In the genomic region with DNA sequence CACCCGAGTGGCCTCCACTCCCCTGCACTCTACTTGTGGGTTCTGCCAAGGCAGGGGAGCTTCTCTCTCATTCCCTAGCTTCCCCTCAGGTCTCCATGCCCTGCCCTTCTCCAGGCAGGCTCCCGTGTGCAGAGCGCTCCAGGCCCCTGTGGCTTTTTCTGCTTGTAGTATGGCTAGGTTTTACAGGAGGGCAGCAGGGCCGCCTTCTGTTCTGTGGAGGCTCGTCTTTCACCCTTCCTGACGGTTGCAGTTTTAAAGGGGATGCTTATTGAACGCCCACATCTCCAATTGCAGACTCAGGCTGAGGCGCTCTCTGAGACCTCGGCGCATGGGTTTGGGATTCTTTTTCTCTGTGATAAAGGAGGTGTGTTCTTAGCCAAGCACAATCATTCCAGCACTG, we compare ENCODE assay signal across 9 mouse cellular contexts. TPM values are rescaled to one million over a fixed set of nuclear protein-coding genes. Genes with fewer than 3 reads are reported as not detected.
DNase-seq lines count a peak whose midpoint lies in the region; ATAC-seq and TF ChIP-seq lines count a peak whose summit lies in the region.
"Had no signal": no experiment of that assay in that cellular context is flagged by ENCODE, and none has a peak within 500 bp of the region (broad histone marks: within the 10 kb centered on the region; RNA-seq: fewer than 3 reads in every experiment).

No protein-coding gene starts in this region.

- no peak for ATAC-seq in kidney, embryonic 16.5 days (ENCODE audit: low FRiP score, low TSS enrichment)
- ATAC-seq in forebrain, embryonic 12.5 days (ENCODE audit: low FRiP score) = no peak
- ATAC-seq in limb, embryonic 14.5 days (ENCODE audit: low FRiP score, low read depth) = no peak
- no peak for ATAC-seq in erythroid progenitor cell, adult 5-6 weeks (replicated peaks; ENCODE audit: low FRiP score, poor library complexity, severe bottlenecking)

- H3K4me1 ChIP-seq in kidney, embryonic 16.5 days (ENCODE audit: insufficient read depth, low read length) = peaks cover 33% of the 10 kb centered on the region
- H3K4me1 ChIP-seq in forebrain, embryonic 12.5 days = peaks cover 34% of the 10 kb centered on the region
- peaks cover 23% of the 10 kb centered on the region for H3K4me1 ChIP-seq in limb, embryonic 14.5 days (ENCODE audit: control insufficient read depth, insufficient read depth, low read length)
- peaks cover 20% of the 10 kb centered on the region for H3K4me1 ChIP-seq in olfactory bulb, adult 2 months (ENCODE audit: control insufficient read depth, insufficient read depth, low read length)

- peak overlapping the region; percentile 61 for H3K27ac ChIP-seq in kidney, embryonic 16.5 days (ENCODE audit: low read length)
- H3K27ac ChIP-seq in forebrain, embryonic 12.5 days = 0 out of 2 replicates have a peak overlapping the region, but pooled peaks have one; percentile 36
- H3K27ac ChIP-seq in limb, embryonic 14.5 days (replicated peaks; ENCODE audit: low read depth, low read length) = peak overlapping the region; percentile 75
- peak overlapping the region; percentile 52 for H3K27ac ChIP-seq in olfactory bulb, adult 2 months (ENCODE audit: insufficient read depth, low read depth, low read length)

- WGBS in kidney, embryonic 16.5 days = 14% methylated on average over 10 of the region's 10 CpGs
- 43% methylated on average over 10 of the region's 10 CpGs for WGBS in forebrain, embryonic 12.5 days
- WGBS in limb, embryonic 14.5 days = 6% methylated on average over 10 of the region's 10 CpGs
- WGBS in olfactory bulb, adult 2 months = 15% methylated on average over 10 of the region's 10 CpGs

- peak overlapping the region; percentile 62 for H3K9ac ChIP-seq in kidney, embryonic 16.5 days (replicated peaks; ENCODE audit: low read length)
- no peak overlapping the region for H3K9ac ChIP-seq in forebrain, embryonic 12.5 days
- peak overlapping the region; percentile 43 for H3K9ac ChIP-seq in limb, embryonic 14.5 days (ENCODE audit: low read depth, low read length, severe bottlenecking)

- no peak for TF ChIP-seq POLR2A in limb, embryonic 14.5 days (IDR thresholded peaks at IDR 0.05; ENCODE audit: borderline replicate concordance, extremely low read depth, insufficient read depth, insufficient read length)
- TF ChIP-seq POLR2A in olfactory bulb, adult 2 months (IDR thresholded peaks at IDR 0.05; ENCODE audit: insufficient read depth, low read depth, low read length) = no peak

- H3K9me3 ChIP-seq in kidney, embryonic 16.5 days (ENCODE audit: low read length) = no peaks in the 10 kb centered on the region
- H3K9me3 ChIP-seq in forebrain, embryonic 12.5 days = no peaks in the 10 kb centered on the region
- no peaks in the 10 kb centered on the region for H3K9me3 ChIP-seq in limb, embryonic 14.5 days (ENCODE audit: control insufficient read depth, low read length)

- peak overlapping the region; percentile 38 for H3K4me2 ChIP-seq in kidney, embryonic 16.5 days (replicated peaks; ENCODE audit: low read depth, low read length)
- peak overlapping the region; percentile 27; the same call in 1 of the 2 replicates for H3K4me2 ChIP-seq in forebrain, embryonic 12.5 days
- peak overlapping the region; percentile 40 for H3K4me2 ChIP-seq in limb, embryonic 14.5 days (replicated peaks; ENCODE audit: low read depth, low read length, severe bottlenecking)

- no peak for DNase-seq in kidney, adult 11 months
- peak; percentile 37 for DNase-seq in limb, embryonic 14.5 days (ENCODE audit: low spot score)
- no peak for DNase-seq in spleen, postnatal 4 days (ENCODE audit: low spot score in 2 of 2)
- no peak for DNase-seq in left cerebral cortex, postnatal 25 days (ENCODE audit: low spot score in 2 of 2)
- DNase-seq: lung, postnatal 36 days had no signal

- no peaks in the 10 kb centered on the region for H3K36me3 ChIP-seq in kidney, embryonic 16.5 days (ENCODE audit: insufficient read depth, low read length)
- H3K36me3 ChIP-seq in forebrain, embryonic 12.5 days (replicated peaks) = no peaks in the 10 kb centered on the region
- peaks cover 4% of the 10 kb centered on the region; the same call in 1 of the 2 replicates for H3K36me3 ChIP-seq in limb, embryonic 14.5 days (ENCODE audit: control insufficient read depth, insufficient read depth, low read length)

- H3K27me3 ChIP-seq in kidney, embryonic 16.5 days (ENCODE audit: insufficient read depth, low read length) = no peaks in the 10 kb centered on the region
- H3K27me3 ChIP-seq in forebrain, embryonic 12.5 days = no peaks in the 10 kb centered on the region
- no peaks in the 10 kb centered on the region for H3K27me3 ChIP-seq in limb, embryonic 14.5 days (ENCODE audit: control insufficient read depth, insufficient read depth, low read length)

- TF ChIP-seq CTCF in olfactory bulb, adult 2 months (IDR thresholded peaks at IDR 0.05; ENCODE audit: insufficient read depth, low read depth, low read length) = no peak

- no peak overlapping the region for H3K4me3 ChIP-seq in kidney, embryonic 16.5 days (ENCODE audit: low read length)
- peak overlapping the region; percentile 7; the same call in 1 of the 2 replicates for H3K4me3 ChIP-seq in forebrain, embryonic 12.5 days (replicated peaks)
- H3K4me3 ChIP-seq in limb, embryonic 14.5 days (replicated peaks; ENCODE audit: low read length) = no peak overlapping the region
- H3K4me3 ChIP-seq in olfactory bulb, adult 2 months (ENCODE audit: insufficient read depth, low read depth, low read length) = no peak overlapping the region; the same call in 1 of the 2 replicates

- intact Hi-C loops in left cerebral cortex, postnatal 25 days (cut with DNase I) = no loop called here

RNA-seq across cellular contexts. Expression of gene Ptpa, which starts 3.3 kb away (rescaled TPM):
- polyA plus RNA-seq in kidney, embryonic 16.5 days (2015; fragmentation: Nextera tagmentation; extraction: Ambion mirVana) = 184 and 191 TPM in 2 replicates
- polyA plus RNA-seq in forebrain, embryonic 12.5 days (2016; fragmentation: Nextera tagmentation; extraction: Ambion mirVana) = 131 and 144 TPM in 2 replicates
- 142 and 168 TPM in 2 replicates for polyA plus RNA-seq in limb, embryonic 14.5 days (2012; rRNA removed)
- polyA plus RNA-seq in limb, embryonic 14.5 days (2014; fragmentation: Nextera tagmentation; extraction: Ambion mirVana) = 74.5 and 87.6 TPM in 2 replicates
- polyA plus RNA-seq in olfactory bulb, adult 2 months (2012; ENCODE audit: insufficient read depth, insufficient read length, low replicate concordance, missing spikeins) = not detected in 2 replicates
- total RNA-seq in left cerebral cortex, postnatal 25 days (2021) = 100 to 1,000 TPM; 172 to 174 TPM
- 118 and 151 TPM in 2 replicates for total RNA-seq in erythroid progenitor cell, adult 5-6 weeks (2015; ENCODE audit: low replicate concordance)
- total RNA-seq in erythroid progenitor cell, adult 5-6 weeks (2017; ENCODE audit: low replicate concordance) = 103 and 168 TPM in 2 replicates

RNA-seq across cellular contexts. Expression of gene Crat, which starts 3.5 kb away (rescaled TPM):
- 40.9 and 44.2 TPM in 2 replicates for polyA plus RNA-seq in kidney, embryonic 16.5 days (2015; fragmentation: Nextera tagmentation; extraction: Ambion mirVana)
- 22.5 and 23.0 TPM in 2 replicates for polyA plus RNA-seq in forebrain, embryonic 12.5 days (2016; fragmentation: Nextera tagmentation; extraction: Ambion mirVana)
- polyA plus RNA-seq in limb, embryonic 14.5 days (2012; rRNA removed) = 25.0 and 31.0 TPM in 2 replicates
- polyA plus RNA-seq in limb, embryonic 14.5 days (2014; fragmentation: Nextera tagmentation; extraction: Ambion mirVana) = 33.4 and 36.1 TPM in 2 replicates
- polyA plus RNA-seq in olfactory bulb, adult 2 months (2012; ENCODE audit: insufficient read depth, insufficient read length, low replicate concordance, missing spikeins) = not detected in 2 replicates
- 10 to 100 TPM; 48.4 to 50.7 TPM for total RNA-seq in left cerebral cortex, postnatal 25 days (2021)
- total RNA-seq in erythroid progenitor cell, adult 5-6 weeks (2015; ENCODE audit: low replicate concordance) = 80.9 and 111 TPM in 2 replicates
- 33.9 and 79.7 TPM in 2 replicates for total RNA-seq in erythroid progenitor cell, adult 5-6 weeks (2017; ENCODE audit: low replicate concordance)

RNA-seq across cellular contexts. Expression of gene Dolpp1, which starts 27.1 kb away (rescaled TPM):
- 44.2 and 46.8 TPM in 2 replicates for polyA plus RNA-seq in kidney, embryonic 16.5 days (2015; fragmentation: Nextera tagmentation; extraction: Ambion mirVana)
- 51.4 and 52.3 TPM in 2 replicates for polyA plus RNA-seq in forebrain, embryonic 12.5 days (2016; fragmentation: Nextera tagmentation; extraction: Ambion mirVana)
- 49.8 and 71.3 TPM in 2 replicates for polyA plus RNA-seq in limb, embryonic 14.5 days (2012; rRNA removed)
- 30.9 and 31.8 TPM in 2 replicates for polyA plus RNA-seq in limb, embryonic 14.5 days (2014; fragmentation: Nextera tagmentation; extraction: Ambion mirVana)
- not detected in 2 replicates for polyA plus RNA-seq in olfactory bulb, adult 2 months (2012; ENCODE audit: insufficient read depth, insufficient read length, low replicate concordance, missing spikeins)
- 10 to 100 TPM; 27.5 to 29.2 TPM for total RNA-seq in left cerebral cortex, postnatal 25 days (2021)
- 4.6 and 14.1 TPM in 2 replicates for total RNA-seq in erythroid progenitor cell, adult 5-6 weeks (2015; ENCODE audit: low replicate concordance)
- total RNA-seq in erythroid progenitor cell, adult 5-6 weeks (2017; ENCODE audit: low replicate concordance) = 5.4 and 20.9 TPM in 2 replicates

RNA-seq across cellular contexts. Expression of gene Ier5l, which starts 54.9 kb away (rescaled TPM):
- 2.2 and 2.9 TPM in 2 replicates for polyA plus RNA-seq in kidney, embryonic 16.5 days (2015; fragmentation: Nextera tagmentation; extraction: Ambion mirVana)
- 2.3 and 2.7 TPM in 2 replicates for polyA plus RNA-seq in forebrain, embryonic 12.5 days (2016; fragmentation: Nextera tagmentation; extraction: Ambion mirVana)
- polyA plus RNA-seq in limb, embryonic 14.5 days (2012; rRNA removed) = 31.0 and 47.8 TPM in 2 replicates
- 3.9 and 7.5 TPM in 2 replicates for polyA plus RNA-seq in limb, embryonic 14.5 days (2014; fragmentation: Nextera tagmentation; extraction: Ambion mirVana)
- not detected in 2 replicates for polyA plus RNA-seq in olfactory bulb, adult 2 months (2012; ENCODE audit: insufficient read depth, insufficient read length, low replicate concordance, missing spikeins)
- 10 to 100 TPM; 16.0 to 18.4 TPM for total RNA-seq in left cerebral cortex, postnatal 25 days (2021)
- not detected in 2 replicates for total RNA-seq in erythroid progenitor cell, adult 5-6 weeks (2015; ENCODE audit: low replicate concordance)
- total RNA-seq in erythroid progenitor cell, adult 5-6 weeks (2017; ENCODE audit: low replicate concordance) = 0.51 TPM in 1 of 2 replicates, not detected in the other

RNA-seq across cellular contexts. Expression of gene Miga2, which starts 55.1 kb away (rescaled TPM):
- 32.0 and 34.9 TPM in 2 replicates for polyA plus RNA-seq in kidney, embryonic 16.5 days (2015; fragmentation: Nextera tagmentation; extraction: Ambion mirVana)
- 24.4 and 25.2 TPM in 2 replicates for polyA plus RNA-seq in forebrain, embryonic 12.5 days (2016; fragmentation: Nextera tagmentation; extraction: Ambion mirVana)
- 28.9 and 37.3 TPM in 2 replicates for polyA plus RNA-seq in limb, embryonic 14.5 days (2012; rRNA removed)
- polyA plus RNA-seq in limb, embryonic 14.5 days (2014; fragmentation: Nextera tagmentation; extraction: Ambion mirVana) = 20.5 and 21.7 TPM in 2 replicates
- not detected in 2 replicates for polyA plus RNA-seq in olfactory bulb, adult 2 months (2012; ENCODE audit: insufficient read depth, insufficient read length, low replicate concordance, missing spikeins)
- total RNA-seq in left cerebral cortex, postnatal 25 days (2021) = 100 to 1,000 TPM; 120 to 124 TPM
- total RNA-seq in erythroid progenitor cell, adult 5-6 weeks (2015; ENCODE audit: low replicate concordance) = 3.8 and 7.2 TPM in 2 replicates
- total RNA-seq in erythroid progenitor cell, adult 5-6 weeks (2017; ENCODE audit: low replicate concordance) = 12.4 and 18.7 TPM in 2 replicates

Comparison
In these comparisons a context has a peak if more than half of its experiments do, and no peak if none do; other contexts are left out.
1. RNA of gene Crat, which starts 3.5 kb away (polyA plus RNA-seq): 40.9 to 44.2 TPM in kidney, embryonic 16.5 days, 25.0 to 36.1 TPM in limb, embryonic 14.5 days and 22.5 to 23.0 TPM in forebrain, embryonic 12.5 days; not detected in olfactory bulb, adult 2 months; every median in the first group is over 10 times any median in the second.
2. RNA of gene Dolpp1, which starts 27.1 kb away (polyA plus RNA-seq): 51.4 to 52.3 TPM in forebrain, embryonic 12.5 days, 30.9 to 71.3 TPM in limb, embryonic 14.5 days and 44.2 to 46.8 TPM in kidney, embryonic 16.5 days; not detected in olfactory bulb, adult 2 months; every median in the first group is over 10 times any median in the second.
3. Peak in every context shown above with its lines, with median percentiles within 50 percentile points of each other: H3K27ac ChIP-seq and H3K4me2 ChIP-seq.